Mouse (Mus musculus) E14TG2a.4 (cell line): ENCODE results near the gene Slc6a6.

Experiments used
- CTCF ChIP-seq: conservative IDR thresholded peaks from 2 replicates; pipeline ENCODE4 v1.5.1; 2014; ENCODE audit warnings: low read length
- NANOG ChIP-seq: IDR thresholded peaks from 2 replicates; pipeline ENCODE4 v1.6.1; 2014; ENCODE audit warnings: borderline replicate concordance, low read length, mixed read lengths
- POU5F1 ChIP-seq: IDR thresholded peaks from 2 replicates; pipeline ENCODE4 v1.6.1; 2014; ENCODE audit warnings: low read length, borderline replicate concordance

DNA sequence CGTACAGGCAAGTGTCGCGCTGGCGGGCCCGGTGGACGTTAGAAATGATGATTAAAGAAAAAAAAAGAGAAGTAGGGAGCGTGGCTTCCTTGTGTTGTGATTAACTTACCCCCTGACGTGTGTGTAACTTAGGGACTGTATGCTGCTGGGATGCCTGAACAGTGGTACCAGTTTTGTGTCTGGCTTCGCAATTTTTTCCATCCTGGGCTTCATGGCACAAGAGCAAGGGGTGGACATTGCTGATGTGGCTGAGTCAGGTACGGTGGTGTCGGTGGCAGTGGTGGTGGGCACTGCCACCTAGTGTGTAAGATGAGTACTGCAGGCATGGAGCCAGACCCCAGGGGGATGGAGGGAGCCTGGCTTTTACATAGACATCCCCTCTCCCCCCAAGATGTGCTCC is 57.2 kb downstream of the Slc6a6 start:
- TF ChIP-seq CTCF (peak; percentile 98), POU5F1 (no peak), NANOG (no peak)
